Mouse (Mus musculus) heart, embryonic 16.5 days (tissue): ENCODE data around the gene Rab44. TPM values are rescaled to one million over a fixed set of nuclear protein-coding genes. Genes with fewer than 3 reads are reported as not detected.
A peak's percentile ranks its signal among the peaks of the same experiment; 100 is the strongest.

Source experiments
- ATAC-seq: fragments of 200-750 bp; cut with Nextera tagmentation; replicated peaks from 2 replicates; pipeline ENCODE4 v1.8.0; 2017; ENCODE audit warnings: moderate number of reproducible peaks; ENCODE audit not compliant: insufficient read depth, low FRiP score; ENCODE audit errors: extremely low read depth
- H3K27ac ChIP-seq: fragments of 300-500 bp; sonication (generic); 2 replicates; pipeline ENCODE4 v1.5.1; 2014; ENCODE audit warnings: mild to moderate bottlenecking, low read length, control low read depth, moderate library complexity
- H3K27me3 ChIP-seq: fragments of 300-500 bp; sonication (generic); 2 replicates; pipeline ENCODE4 v1.6.1; 2014; ENCODE audit warnings: low read length, mixed read lengths; ENCODE audit not compliant: control insufficient read depth, insufficient read depth
- H3K36me3 ChIP-seq: fragments of 300-500 bp; sonication (generic); 2 replicates; pipeline ENCODE4 v1.6.1; 2014; ENCODE audit not compliant: control insufficient read depth, insufficient read depth
- H3K4me1 ChIP-seq: fragments of 300-500 bp; sonication (generic); 2 replicates; pipeline ENCODE4 v1.6.1; 2014; ENCODE audit warnings: low read length, mixed read lengths; ENCODE audit not compliant: control insufficient read depth, insufficient read depth
- H3K4me2 ChIP-seq: fragments of 300-500 bp; sonication (generic); 2 replicates; pipeline ENCODE4 v1.6.1; 2014; ENCODE audit warnings: low read depth, mild to moderate bottlenecking, control low read depth, low read length
- H3K4me3 ChIP-seq: fragments of 300-500 bp; sonication (generic); 2 replicates; pipeline ENCODE4 v1.5.1; 2014; ENCODE audit warnings: mild to moderate bottlenecking, control low read depth, low read length
- H3K9ac ChIP-seq: fragments of 300-500 bp; sonication (generic); 2 replicates; pipeline ENCODE4 v1.6.1; 2014; ENCODE audit warnings: low read length, control low read depth
- H3K9me3 ChIP-seq: fragments of 300-500 bp; sonication (generic); replicated peaks from 2 replicates; pipeline ENCODE4 v1.6.1; 2016; ENCODE audit warnings: low read length; ENCODE audit not compliant: control insufficient read depth
- WGBS: fragments of 180-500 bp; shearing (Covaris S2); extraction: QIAGEN DNeasy Blood & Tissue Kit; methylation state at CpG from one replicate; pipeline ENCODE4 v1.1.7; 2014; 5-methylcytosine and 5-hydroxymethylcytosine counted together
- polyA plus RNA-seq: library from polyadenylated mRNA; unstranded; fragments of >200 nt; fragmentation: Nextera tagmentation; extraction: Ambion mirVana; gene quantifications from 2 replicates; pipeline ENCODE4 v1.2.1, GENCODE M21; 2015

Rab44 gene
- polyA plus RNA-seq, 1 experiment from 2014 or later = 4.4 TPM

DNA sequence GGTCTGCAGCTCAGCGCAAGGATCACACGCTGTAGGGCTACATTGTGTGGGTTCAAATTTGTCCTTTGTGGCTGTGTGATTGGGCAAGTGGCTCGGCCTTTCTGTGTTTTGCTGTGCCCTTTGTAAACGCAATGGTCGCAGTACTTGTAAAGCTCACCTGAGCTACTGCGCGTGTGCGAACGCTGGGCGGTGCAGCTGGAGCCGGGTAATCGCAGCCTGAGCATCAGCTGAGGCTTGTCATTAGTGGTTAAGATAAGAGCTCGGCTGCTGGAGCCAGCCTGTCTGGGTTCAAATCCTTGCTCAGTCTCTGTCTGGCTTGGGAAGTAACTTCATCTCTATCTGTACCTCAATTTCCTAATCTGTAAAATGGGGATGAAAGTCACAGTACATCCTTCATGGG is 39.9 kb upstream of the Rab44 start:
- Histone ChIP-seq H3K4me1 (peaks cover 31% of the 10 kb centered on the region), H3K4me3 (no peak overlapping the region), H3K27me3 (no peaks in the 10 kb centered on the region), H3K36me3 (no peaks in the 10 kb centered on the region), H3K4me2 (no peak overlapping the region), H3K9me3 (no peaks in the 10 kb centered on the region), H3K27ac (no peak overlapping the region), H3K9ac (no peak overlapping the region)
- no peak for ATAC-seq
- 63% methylated on average over 13 of the region's 13 CpGs for WGBS

DNA sequence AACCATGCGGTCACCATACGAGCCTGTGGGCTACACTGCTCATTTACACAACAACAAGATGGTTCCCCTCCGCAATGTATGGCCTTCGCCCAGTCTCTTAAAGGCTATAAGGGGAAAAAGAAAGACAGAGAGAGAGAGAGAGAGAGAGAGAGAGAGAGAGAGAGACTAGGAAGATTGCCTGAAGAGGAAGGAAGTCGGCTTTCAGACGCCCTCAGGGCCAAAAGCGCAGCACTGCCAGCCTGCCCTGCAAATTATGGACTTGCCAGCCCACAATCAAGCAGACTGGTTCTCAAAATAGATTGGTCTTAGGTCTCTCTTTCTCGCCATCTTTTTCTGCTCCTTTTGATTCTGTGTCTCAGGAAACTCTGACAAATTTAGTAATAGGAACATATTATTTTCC is 37.7 kb upstream of the Rab44 start:
- no peak overlapping the region for H3K4me3 ChIP-seq
- H3K27ac ChIP-seq = no peak overlapping the region
- no peak overlapping the region for H3K4me2 ChIP-seq
- no peaks in the 10 kb centered on the region for H3K36me3 ChIP-seq
- H3K4me1 ChIP-seq = peaks cover 33% of the 10 kb centered on the region
- no peaks in the 10 kb centered on the region for H3K9me3 ChIP-seq
- WGBS = 76% methylated on average over 8 of the region's 8 CpGs
- ATAC-seq = no peak
- no peaks in the 10 kb centered on the region for H3K27me3 ChIP-seq
- H3K9ac ChIP-seq = no peak overlapping the region

DNA sequence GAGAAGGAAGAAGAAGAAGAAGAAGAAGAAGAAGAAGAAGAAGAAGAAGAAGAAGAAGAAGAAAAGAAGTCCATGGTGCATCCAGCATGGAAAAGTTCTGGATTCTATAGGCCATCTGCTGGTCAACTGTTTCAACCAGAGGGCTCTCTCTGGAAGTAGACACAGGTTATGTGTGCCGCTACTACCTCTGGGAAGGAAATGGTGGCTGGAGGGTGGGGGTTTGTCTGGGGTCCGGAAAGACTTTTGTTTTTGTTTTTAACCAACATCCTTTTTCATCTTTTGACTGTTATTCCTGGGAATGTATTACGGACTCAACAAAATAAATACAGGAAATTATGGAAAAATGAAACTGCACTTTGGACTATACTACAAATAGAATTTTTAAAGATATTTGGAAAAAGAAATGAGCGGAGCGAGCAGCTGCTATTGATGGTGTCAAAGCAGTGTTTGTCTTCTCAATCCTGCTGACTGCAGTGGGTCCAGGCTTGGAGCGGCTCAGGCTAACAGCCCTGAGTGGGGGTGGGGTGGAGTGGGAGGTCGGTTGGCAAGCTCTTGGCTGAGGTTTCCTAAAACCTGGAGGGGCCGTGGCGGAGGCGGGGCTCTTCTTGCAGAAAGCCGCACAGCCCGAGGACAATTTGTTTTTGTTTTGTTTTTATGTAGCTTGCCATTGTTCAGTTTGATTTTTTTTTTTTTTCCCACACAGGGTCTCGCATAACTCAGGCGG is 36.0 kb upstream of the Rab44 start:
- H3K4me3 ChIP-seq = peak overlapping the region; percentile 47
- H3K27ac ChIP-seq = peak overlapping the region; percentile 46
- H3K27me3 ChIP-seq = no peaks in the 10 kb centered on the region
- H3K4me2 ChIP-seq = peak overlapping the region; percentile 75
- H3K9me3 ChIP-seq = no peaks in the 10 kb centered on the region
- H3K36me3 ChIP-seq = no peaks in the 10 kb centered on the region
- WGBS = 17% methylated on average over 14 of the region's 14 CpGs
- peak; percentile 65 for ATAC-seq
- peak overlapping the region; percentile 62 for H3K9ac ChIP-seq
- H3K4me1 ChIP-seq = peaks cover 25% of the 10 kb centered on the region

DNA sequence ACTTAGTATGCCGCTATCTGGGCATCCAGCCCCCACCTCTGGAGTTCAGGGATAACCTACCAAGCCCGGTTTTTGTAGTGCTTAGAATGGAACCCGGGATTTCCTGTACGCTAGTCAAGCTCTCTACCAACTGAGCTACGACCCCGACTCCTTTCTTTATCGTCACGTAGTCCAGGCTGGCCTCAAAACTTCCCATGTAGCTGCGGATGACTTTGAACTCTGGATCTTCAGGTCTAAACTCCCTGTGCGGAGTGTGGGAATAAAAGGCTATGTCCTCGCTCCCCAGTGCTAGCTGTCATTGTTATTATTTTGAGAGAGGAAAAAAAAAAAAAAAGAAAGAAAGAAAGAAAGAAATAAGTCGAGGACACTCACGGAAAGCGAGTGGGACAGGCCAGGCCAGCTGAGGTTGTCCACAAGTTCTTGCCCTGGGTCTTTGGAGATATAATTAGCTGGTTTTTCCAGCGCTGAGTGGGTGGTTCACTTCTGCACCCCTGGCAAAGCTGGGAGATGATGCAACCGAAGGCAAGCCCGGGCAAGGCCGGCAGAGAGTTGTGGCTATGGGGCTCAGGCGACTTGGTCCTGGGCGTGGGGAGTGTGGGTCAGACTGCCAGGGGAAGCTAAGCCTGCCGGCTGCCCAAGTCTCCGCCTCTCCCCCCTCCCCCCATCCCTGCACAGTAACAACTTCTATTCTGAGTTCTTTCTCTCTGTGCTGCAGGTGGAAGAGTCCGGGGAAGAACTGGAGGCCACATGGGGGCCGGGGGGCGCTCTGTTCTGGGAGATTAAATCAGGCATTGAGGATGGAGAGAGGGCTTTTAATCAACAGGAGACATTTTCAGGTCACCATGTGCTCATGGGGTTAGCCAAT is 35.2 kb upstream of the Rab44 start:
- WGBS = 4% methylated on average over 25 of the region's 25 CpGs
- peak; percentile 65 for ATAC-seq
- H3K4me2 ChIP-seq = peak overlapping the region; percentile 75
- no peaks in the 10 kb centered on the region for H3K27me3 ChIP-seq
- no peaks in the 10 kb centered on the region for H3K36me3 ChIP-seq
- peaks cover 17% of the 10 kb centered on the region for H3K4me1 ChIP-seq
- peak overlapping the region; percentile 46 for H3K27ac ChIP-seq
- peak overlapping the region; percentile 62 for H3K9ac ChIP-seq
- peak overlapping the region; percentile 47 for H3K4me3 ChIP-seq
- H3K9me3 ChIP-seq = no peaks in the 10 kb centered on the region

DNA sequence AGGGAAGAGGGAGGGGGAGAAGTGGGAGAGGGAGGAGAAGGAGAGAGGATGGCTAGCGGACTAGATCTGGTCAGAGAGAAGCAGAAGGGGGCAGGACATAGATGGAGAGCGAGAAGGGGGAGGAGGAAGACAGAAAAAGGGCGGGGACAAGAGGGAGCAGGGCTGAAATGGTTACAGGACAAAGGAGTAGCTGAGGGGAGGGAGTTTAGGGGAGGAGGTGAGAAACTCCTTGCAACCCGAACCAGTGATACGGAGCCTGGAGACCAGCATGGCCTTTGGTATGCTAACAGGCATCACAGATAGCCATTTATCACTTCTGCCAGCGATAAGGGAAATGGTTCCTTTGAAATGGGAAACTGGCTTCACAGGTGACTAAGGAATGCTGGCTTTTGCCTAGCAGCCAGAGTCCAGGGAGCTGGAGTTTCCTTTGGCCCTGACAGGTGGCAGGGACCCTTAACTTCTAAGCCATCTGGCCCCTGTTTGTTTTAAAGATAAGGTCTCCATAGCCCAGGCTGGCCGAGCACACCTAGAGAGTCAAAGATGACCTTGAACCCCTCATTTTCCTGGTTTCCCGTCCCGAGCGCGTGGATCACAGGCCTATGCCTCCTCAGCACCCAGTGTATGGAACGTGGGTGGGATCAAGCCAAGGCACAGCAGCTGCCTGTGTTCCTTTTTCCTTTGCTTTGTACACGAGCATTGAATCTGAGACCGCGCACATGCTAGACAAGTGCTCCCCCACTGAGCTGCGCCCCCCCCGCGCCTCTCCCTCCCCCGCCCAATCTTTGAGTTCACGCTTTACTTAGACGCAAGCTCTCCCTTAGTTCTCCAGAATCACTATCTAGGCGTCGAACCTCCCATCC is 33.0 kb upstream of the Rab44 start:
- Histone ChIP-seq H3K4me1 (peaks cover 17% of the 10 kb centered on the region), H3K27me3 (no peaks in the 10 kb centered on the region), H3K4me2 (peak overlapping the region; percentile 31), H3K9ac (no peak overlapping the region), H3K4me3 (no peak overlapping the region), H3K27ac (no peak overlapping the region), H3K36me3 (no peaks in the 10 kb centered on the region), H3K9me3 (no peaks in the 10 kb centered on the region)
- ATAC-seq = no peak
- 13% methylated on average over 23 of the region's 23 CpGs for WGBS

DNA sequence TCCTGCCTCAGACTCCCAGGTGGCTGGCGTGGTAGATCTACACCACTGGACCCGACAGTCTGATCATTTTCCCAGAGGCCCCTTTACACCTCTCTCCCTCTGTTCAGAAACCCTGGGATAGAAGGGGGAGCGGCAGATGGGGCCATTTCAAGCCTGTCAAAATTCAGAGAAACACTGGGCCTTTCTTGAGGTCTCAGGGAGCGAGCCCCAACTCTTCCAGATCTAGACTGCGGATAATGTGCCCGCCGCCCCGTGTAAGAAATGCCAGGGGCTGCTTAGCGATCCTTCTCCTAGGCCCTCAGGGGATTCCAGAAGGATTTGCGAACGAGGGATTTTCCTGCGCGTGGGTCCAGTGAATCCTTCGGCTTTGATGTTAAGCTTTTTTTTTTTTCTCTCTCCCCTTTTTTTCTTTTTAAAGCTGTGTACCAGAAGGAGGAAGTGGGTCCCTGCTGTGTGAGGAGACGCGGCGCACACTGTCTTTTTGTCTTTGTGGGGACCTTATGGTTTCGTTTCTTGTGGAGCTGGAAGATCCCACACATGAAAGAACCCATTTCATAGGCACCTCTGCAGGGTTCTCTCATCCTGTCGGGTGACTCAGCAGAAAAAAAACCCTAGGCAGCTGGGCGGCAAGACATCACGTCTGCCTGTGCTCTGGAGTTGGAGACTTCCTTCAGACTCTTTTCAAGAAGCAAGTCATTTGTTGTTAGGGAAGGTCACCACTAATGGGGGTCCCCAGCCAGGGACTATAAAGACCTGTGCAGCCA is 32.1 kb upstream of the Rab44 start:
- no peak overlapping the region for H3K9ac ChIP-seq
- WGBS = 31% methylated on average over 21 of the region's 21 CpGs
- no peak overlapping the region for H3K27ac ChIP-seq

DNA sequence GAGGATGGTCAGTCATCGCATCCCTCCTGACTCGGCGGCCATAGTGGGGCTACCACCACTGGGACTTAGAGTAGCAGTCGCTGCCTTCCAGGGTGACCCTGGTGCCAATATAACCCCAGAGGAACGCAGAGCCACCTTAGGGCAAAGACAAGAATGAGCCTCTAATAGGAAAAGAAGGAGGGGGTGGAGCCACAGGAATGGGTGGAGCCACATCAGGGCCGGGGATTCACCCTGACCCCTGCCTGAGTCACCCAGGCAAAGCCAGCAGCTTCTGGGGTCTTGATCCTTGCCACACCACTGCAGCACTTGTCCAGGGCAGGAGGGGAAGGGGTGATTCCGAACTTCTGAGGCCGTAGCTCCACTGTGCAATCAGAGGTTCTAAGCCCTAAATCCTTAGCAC is 30.4 kb upstream of the Rab44 start:
- H3K27ac ChIP-seq = no peak overlapping the region
- H3K4me1 ChIP-seq = peaks cover 11% of the 10 kb centered on the region
- ATAC-seq = no peak
- no peaks in the 10 kb centered on the region for H3K27me3 ChIP-seq
- H3K4me2 ChIP-seq = no peak overlapping the region
- no peak overlapping the region for H3K9ac ChIP-seq
- H3K4me3 ChIP-seq = no peak overlapping the region
- H3K9me3 ChIP-seq = no peaks in the 10 kb centered on the region
- H3K36me3 ChIP-seq = no peaks in the 10 kb centered on the region
- WGBS = 88% methylated on average over 8 of the region's 8 CpGs

More for the DNA sequence above, 32.1 kb upstream of the Rab44 start:
- ATAC-seq = no peak
- H3K9me3 ChIP-seq = no peaks in the 10 kb centered on the region
- no peaks in the 10 kb centered on the region for H3K36me3 ChIP-seq
- H3K4me2 ChIP-seq = peak overlapping the region; percentile 31
- H3K4me3 ChIP-seq = peak overlapping the region; percentile 9; the same call in 1 of the 2 replicates
- no peaks in the 10 kb centered on the region for H3K27me3 ChIP-seq
- peaks cover 17% of the 10 kb centered on the region for H3K4me1 ChIP-seq

DNA sequence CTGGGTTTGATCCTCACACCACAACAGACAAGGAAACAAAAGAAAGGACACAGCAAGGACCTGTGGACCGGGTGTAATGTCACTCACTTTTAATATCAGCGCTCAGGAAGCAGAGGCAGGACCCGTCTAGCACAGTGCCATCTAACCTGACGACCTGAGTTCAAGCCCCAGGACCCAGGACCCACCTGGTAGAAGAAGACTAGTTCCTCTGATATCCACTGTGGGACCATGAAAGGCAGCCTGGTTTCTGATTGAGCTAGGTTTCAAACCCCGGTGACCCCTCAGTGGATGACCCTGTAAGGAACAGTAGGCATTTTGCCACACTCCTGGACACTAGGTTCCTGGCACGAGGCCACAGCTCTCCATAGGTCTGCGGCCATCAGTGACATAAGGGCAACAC is 29.3 kb upstream of the Rab44 start:
- no peaks in the 10 kb centered on the region for H3K9me3 ChIP-seq

More for the DNA sequence above, 29.3 kb upstream of the Rab44 start:
- Histone ChIP-seq H3K4me2 (no peak overlapping the region), H3K27me3 (no peaks in the 10 kb centered on the region), H3K27ac (no peak overlapping the region), H3K36me3 (no peaks in the 10 kb centered on the region), H3K9ac (no peak overlapping the region), H3K4me3 (no peak overlapping the region), H3K4me1 (0 out of 2 replicates have a peak, but pooled peaks cover 4% of the 10 kb centered on the region)
- ATAC-seq = no peak
- 90% methylated on average over 7 of the region's 7 CpGs for WGBS
